Mouse (Mus musculus): Measurements from ENCODE around the gene Frmd4b. TPM values are rescaled to one million over a fixed set of nuclear protein-coding genes. Genes with fewer than 3 reads are reported as not detected.

Frmd4b gene
- polyA plus RNA-seq, 1 experiment from 2014 or later: 13.7 TPM

- H3K4me3 ChIP-seq (ENCODE audit: low read length): no peak overlapping the region
- no peak overlapping the region; the same call in 1 of the 2 replicates for H3K27ac ChIP-seq (ENCODE audit: low read depth, low read length)
- H3K4me1 ChIP-seq (ENCODE audit: control insufficient read depth, insufficient read depth, low read length): no peaks in the 10 kb centered on the region; the same call in 1 of the 2 replicates
- no peaks in the 10 kb centered on the region for H3K9me3 ChIP-seq (ENCODE audit: control insufficient read depth, low read length)
- no peaks in the 10 kb centered on the region for H3K27me3 ChIP-seq (ENCODE audit: control insufficient read depth, insufficient read depth, low read length)
- H3K36me3 ChIP-seq (ENCODE audit: control insufficient read depth, insufficient read depth, low read length): peaks cover 21% of the 10 kb centered on the region; the same call in 1 of the 2 replicates
- no peak overlapping the region for H3K4me2 ChIP-seq (replicated peaks; ENCODE audit: low read depth, low read length)
- no peak for ATAC-seq (ENCODE audit: low FRiP score, low TSS enrichment)
- H3K9ac ChIP-seq (ENCODE audit: low read depth, low read length): no peak overlapping the region
- 80% methylated on average over 8 of the region's 8 CpGs for WGBS
Measured at GRCm38 (mm10) chr6:97307231-97307630, 310.1 kb downstream of the Frmd4b start.

GRCm38 (mm10) chr6:97306351-97306750 lies 311.0 kb downstream of the Frmd4b start:
- no peak overlapping the region for H3K4me3 ChIP-seq (ENCODE audit: low read length)
- no peaks in the 10 kb centered on the region for H3K9me3 ChIP-seq (ENCODE audit: control insufficient read depth, low read length)
- no peak overlapping the region for H3K27ac ChIP-seq (ENCODE audit: low read depth, low read length)
- peaks cover 25% of the 10 kb centered on the region; the same call in 1 of the 2 replicates for H3K36me3 ChIP-seq (ENCODE audit: control insufficient read depth, insufficient read depth, low read length)
- 91% methylated on average over 11 of the region's 11 CpGs for WGBS
- H3K27me3 ChIP-seq (ENCODE audit: control insufficient read depth, insufficient read depth, low read length): no peaks in the 10 kb centered on the region
- ATAC-seq (ENCODE audit: low FRiP score, low TSS enrichment): no peak
- H3K4me1 ChIP-seq (ENCODE audit: control insufficient read depth, insufficient read depth, low read length): no peaks in the 10 kb centered on the region; the same call in 1 of the 2 replicates
- H3K4me2 ChIP-seq (replicated peaks; ENCODE audit: low read depth, low read length): no peak overlapping the region
- no peak overlapping the region for H3K9ac ChIP-seq (ENCODE audit: low read depth, low read length)

GRCm38 (mm10) chr6:97305491-97305890 lies 311.9 kb downstream of the Frmd4b start:
- Histone ChIP-seq H3K36me3 (ENCODE audit: control insufficient read depth, insufficient read depth, low read length) (peaks cover 25% of the 10 kb centered on the region; the same call in 1 of the 2 replicates), H3K27me3 (ENCODE audit: control insufficient read depth, insufficient read depth, low read length) (no peaks in the 10 kb centered on the region), H3K4me3 (ENCODE audit: low read length) (no peak overlapping the region), H3K9ac (ENCODE audit: low read depth, low read length) (no peak overlapping the region), H3K4me1 (ENCODE audit: control insufficient read depth, insufficient read depth, low read length) (no peaks in the 10 kb centered on the region; the same call in 1 of the 2 replicates), H3K4me2 (replicated peaks; ENCODE audit: low read depth, low read length) (no peak overlapping the region), H3K9me3 (ENCODE audit: control insufficient read depth, low read length) (no peaks in the 10 kb centered on the region), H3K27ac (ENCODE audit: low read depth, low read length) (no peak overlapping the region; the same call in 1 of the 2 replicates)
- 84% methylated on average over 7 of the region's 7 CpGs for WGBS
- no peak for ATAC-seq (ENCODE audit: low FRiP score, low TSS enrichment)

GRCm38 (mm10) chr6:97305010-97305409 lies 312.3 kb downstream of the Frmd4b start:
- no peak overlapping the region for H3K4me2 ChIP-seq (replicated peaks; ENCODE audit: low read depth, low read length)
- H3K4me3 ChIP-seq (ENCODE audit: low read length): no peak overlapping the region
- no peaks in the 10 kb centered on the region for H3K4me1 ChIP-seq (ENCODE audit: control insufficient read depth, insufficient read depth, low read length)
- H3K9me3 ChIP-seq (ENCODE audit: control insufficient read depth, low read length): no peaks in the 10 kb centered on the region
- H3K27ac ChIP-seq (ENCODE audit: low read depth, low read length): no peak overlapping the region; the same call in 1 of the 2 replicates
- H3K27me3 ChIP-seq (ENCODE audit: control insufficient read depth, insufficient read depth, low read length): no peaks in the 10 kb centered on the region
- WGBS: 84% methylated on average over 11 of the region's 11 CpGs
- H3K9ac ChIP-seq (ENCODE audit: low read depth, low read length): no peak overlapping the region
- no peak for ATAC-seq (ENCODE audit: low FRiP score, low TSS enrichment)
- H3K36me3 ChIP-seq (ENCODE audit: control insufficient read depth, insufficient read depth, low read length): peaks cover 29% of the 10 kb centered on the region; the same call in 1 of the 2 replicates

- 78% methylated on average over 9 of the region's 9 CpGs for WGBS
- Histone ChIP-seq H3K9ac (ENCODE audit: low read depth, low read length) (no peak overlapping the region), H3K4me2 (replicated peaks; ENCODE audit: low read depth, low read length) (no peak overlapping the region), H3K27ac (ENCODE audit: low read depth, low read length) (no peak overlapping the region), H3K36me3 (ENCODE audit: control insufficient read depth, insufficient read depth, low read length) (peaks cover 30% of the 10 kb centered on the region; the same call in 1 of the 2 replicates), H3K4me1 (ENCODE audit: control insufficient read depth, insufficient read depth, low read length) (no peaks in the 10 kb centered on the region), H3K4me3 (ENCODE audit: low read length) (no peak overlapping the region), H3K9me3 (ENCODE audit: control insufficient read depth, low read length) (no peaks in the 10 kb centered on the region), H3K27me3 (ENCODE audit: control insufficient read depth, insufficient read depth, low read length) (no peaks in the 10 kb centered on the region)
- ATAC-seq (ENCODE audit: low FRiP score, low TSS enrichment): no peak
Measured at GRCm38 (mm10) chr6:97303277-97304109, 313.8 kb downstream of the Frmd4b start.

GRCm38 (mm10) chr6:97302303-97302702 lies 315.0 kb downstream of the Frmd4b start:
- H3K9ac ChIP-seq (ENCODE audit: low read depth, low read length): no peak overlapping the region
- H3K27me3 ChIP-seq (ENCODE audit: control insufficient read depth, insufficient read depth, low read length): no peaks in the 10 kb centered on the region
- no peak overlapping the region for H3K4me2 ChIP-seq (replicated peaks; ENCODE audit: low read depth, low read length)
- no peak overlapping the region for H3K4me3 ChIP-seq (ENCODE audit: low read length)
- H3K9me3 ChIP-seq (ENCODE audit: control insufficient read depth, low read length): no peaks in the 10 kb centered on the region
- H3K27ac ChIP-seq (ENCODE audit: low read depth, low read length): no peak overlapping the region
- H3K4me1 ChIP-seq (ENCODE audit: control insufficient read depth, insufficient read depth, low read length): no peaks in the 10 kb centered on the region
- 95% methylated on average over 7 of the region's 7 CpGs for WGBS
- ATAC-seq (ENCODE audit: low FRiP score, low TSS enrichment): no peak
- peaks cover 30% of the 10 kb centered on the region; the same call in 1 of the 2 replicates for H3K36me3 ChIP-seq (ENCODE audit: control insufficient read depth, insufficient read depth, low read length)

- H3K4me3 ChIP-seq (ENCODE audit: low read length): no peak overlapping the region
- no peak for ATAC-seq (ENCODE audit: low FRiP score, low TSS enrichment)
- H3K9me3 ChIP-seq (ENCODE audit: control insufficient read depth, low read length): no peaks in the 10 kb centered on the region
- no peak overlapping the region for H3K27ac ChIP-seq (ENCODE audit: low read depth, low read length)
- H3K4me1 ChIP-seq (ENCODE audit: control insufficient read depth, insufficient read depth, low read length): no peaks in the 10 kb centered on the region
- no peak overlapping the region for H3K9ac ChIP-seq (ENCODE audit: low read depth, low read length)
- H3K27me3 ChIP-seq (ENCODE audit: control insufficient read depth, insufficient read depth, low read length): no peaks in the 10 kb centered on the region
- peaks cover 40% of the 10 kb centered on the region for H3K36me3 ChIP-seq (ENCODE audit: control insufficient read depth, insufficient read depth, low read length)
- 95% methylated on average over 6 of the region's 6 CpGs for WGBS
- no peak overlapping the region for H3K4me2 ChIP-seq (replicated peaks; ENCODE audit: low read depth, low read length)
Measured at GRCm38 (mm10) chr6:97300659-97301058, 316.7 kb downstream of the Frmd4b start.

GRCm38 (mm10) chr6:97300180-97300579 lies 317.2 kb downstream of the Frmd4b start:
- Histone ChIP-seq H3K4me3 (ENCODE audit: low read length) (no peak overlapping the region), H3K9ac (ENCODE audit: low read depth, low read length) (no peak overlapping the region), H3K9me3 (ENCODE audit: control insufficient read depth, low read length) (no peaks in the 10 kb centered on the region), H3K4me2 (replicated peaks; ENCODE audit: low read depth, low read length) (no peak overlapping the region), H3K27ac (ENCODE audit: low read depth, low read length) (no peak overlapping the region), H3K36me3 (ENCODE audit: control insufficient read depth, insufficient read depth, low read length) (peaks cover 45% of the 10 kb centered on the region), H3K27me3 (ENCODE audit: control insufficient read depth, insufficient read depth, low read length) (no peaks in the 10 kb centered on the region), H3K4me1 (ENCODE audit: control insufficient read depth, insufficient read depth, low read length) (no peaks in the 10 kb centered on the region)
- ATAC-seq (ENCODE audit: low FRiP score, low TSS enrichment): no peak
- 94% methylated on average over 6 of the region's 6 CpGs for WGBS

- Histone ChIP-seq H3K27ac (ENCODE audit: low read depth, low read length) (no peak overlapping the region), H3K9ac (ENCODE audit: low read depth, low read length) (no peak overlapping the region), H3K36me3 (ENCODE audit: control insufficient read depth, insufficient read depth, low read length) (peaks cover 36% of the 10 kb centered on the region), H3K4me3 (ENCODE audit: low read length) (no peak overlapping the region), H3K4me1 (ENCODE audit: control insufficient read depth, insufficient read depth, low read length) (no peaks in the 10 kb centered on the region), H3K9me3 (ENCODE audit: control insufficient read depth, low read length) (no peaks in the 10 kb centered on the region), H3K27me3 (ENCODE audit: control insufficient read depth, insufficient read depth, low read length) (no peaks in the 10 kb centered on the region), H3K4me2 (replicated peaks; ENCODE audit: low read depth, low read length) (no peak overlapping the region)
- WGBS: 84% methylated on average over 3 of the region's 3 CpGs
- no peak for ATAC-seq (ENCODE audit: low FRiP score, low TSS enrichment)
Measured at GRCm38 (mm10) chr6:97297151-97297550, 320.2 kb downstream of the Frmd4b start.

Data from kidney, embryonic 14.5 days (tissue).